Mouse (Mus musculus): Measurements from ENCODE around the gene Armc7.

DNA sequence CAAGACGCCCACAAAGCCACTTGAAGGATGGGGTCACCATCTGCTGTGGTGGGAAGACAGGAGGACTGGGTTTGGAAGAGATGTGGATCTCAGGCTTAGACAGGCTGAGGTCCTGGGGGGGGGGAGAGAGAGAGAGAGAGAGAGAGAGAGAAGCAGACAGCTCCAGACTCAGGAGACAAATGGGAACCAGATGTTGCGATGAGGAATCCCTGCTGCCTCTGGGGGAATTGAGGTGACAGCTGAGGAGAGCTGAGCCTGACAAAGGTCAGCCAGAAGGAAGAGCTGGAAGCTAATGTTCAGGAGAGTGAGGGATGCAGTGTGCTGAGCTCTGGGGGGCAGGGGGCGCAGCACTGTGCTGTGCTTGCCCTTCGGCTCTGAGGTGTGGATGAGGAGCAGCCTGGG, 8.2 kb upstream of the Armc7 start:
- TF ChIP-seq POLR2A (IDR thresholded peaks at IDR 0.05; ENCODE audit: insufficient read depth, low read length) (no peak), EP300 (IDR thresholded peaks at IDR 0.05; ENCODE audit: insufficient read depth, low read depth, low read length) (no peak), CTCF (IDR thresholded peaks at IDR 0.05; ENCODE audit: low read depth, low read length) (no peak)

Data from ES-Bruce4 (cell line).